Mouse (Mus musculus): ENCODE results near the gene Nav2. TPM values are rescaled to one million over a fixed set of nuclear protein-coding genes. Genes with fewer than 3 reads are reported as not detected.

Gene Nav2
- total and polyA plus RNA-seq, 3 experiments = 2.0 to 2.7 TPM; not detected in 1

DNA sequence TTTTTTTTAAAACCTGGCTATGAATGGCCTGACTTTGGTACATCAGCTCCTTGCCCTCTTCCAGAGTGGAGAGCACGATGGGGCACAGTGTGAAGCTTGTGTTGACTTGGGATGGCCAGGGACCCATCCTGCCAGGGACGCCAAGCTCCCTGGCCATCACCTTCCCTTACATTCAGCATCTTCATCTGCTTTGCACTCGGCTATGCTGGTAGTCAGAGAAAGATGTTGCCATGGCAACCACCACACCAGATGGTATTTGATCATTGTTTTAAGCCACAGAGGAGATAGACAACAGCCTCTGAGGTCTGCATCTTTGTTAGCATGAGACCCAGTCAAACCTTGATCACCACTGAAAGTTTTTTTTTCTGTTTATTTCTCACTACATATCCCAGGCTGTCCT lies 483.7 kb downstream of the Nav2 start:
- no peak for DNase-seq (ENCODE audit: low read depth, low spot score)
- Histone ChIP-seq H3K36me3 (ENCODE audit: control insufficient read depth in 1 of 2, insufficient read depth in 2 of 2, low read length in 2 of 2) (no peaks in the 10 kb centered on the region), H3K4me3 (ENCODE audit: control insufficient read depth in 1 of 2, insufficient read depth in 1 of 2, low read depth in 2 of 2, low read length in 2 of 2) (no peak overlapping the region), H3K27me3 (ENCODE audit: control insufficient read depth in 1 of 2, insufficient read depth in 2 of 2, low read length in 2 of 2) (no peaks in the 10 kb centered on the region), H3K9me3 (replicated peaks; ENCODE audit: insufficient read depth, low read length) (no peaks in the 10 kb centered on the region), H3K4me1 (ENCODE audit: control insufficient read depth in 1 of 2, insufficient read depth in 2 of 2, low read length in 2 of 2) (no peaks in the 10 kb centered on the region), H3K27ac (ENCODE audit: control insufficient read depth, low read depth, low read length) (no peak overlapping the region), H3K79me2 (ENCODE audit: control insufficient read depth, insufficient read depth, low read length, poor library complexity) (no peaks in the 10 kb centered on the region), H3K9ac (ENCODE audit: control insufficient read depth, low read depth, low read length, poor library complexity, severe bottlenecking) (no peak overlapping the region)
- TF ChIP-seq ETS1 (IDR thresholded peaks at IDR 0.05; ENCODE audit: low read depth, low read length) = no peak
- no peak for TF ChIP-seq TBP (IDR thresholded peaks at IDR 0.05; ENCODE audit: low read depth, low read length)
- no peak for TF ChIP-seq MAZ (IDR thresholded peaks at IDR 0.05; ENCODE audit: low read depth, low read length)
- TF ChIP-seq RAD21 (IDR thresholded peaks at IDR 0.05; ENCODE audit: low read depth, low read length) = no peak
- TF ChIP-seq TAL1 (IDR thresholded peaks at IDR 0.05; ENCODE audit: low read length) = no peak
- TF ChIP-seq EP300 (IDR thresholded peaks at IDR 0.05; ENCODE audit: low read depth in 1 of 2, low read length in 2 of 2) = no peak
- TF ChIP-seq ZMIZ1 (IDR thresholded peaks at IDR 0.05; ENCODE audit: low read depth, low read length) = no peak
- TF ChIP-seq UBTF (IDR thresholded peaks at IDR 0.05; ENCODE audit: borderline replicate concordance, insufficient read depth, low read depth, low read length) = no peak
- no peak for TF ChIP-seq NRF1 (IDR thresholded peaks at IDR 0.05; ENCODE audit: insufficient read depth, low read depth, low read length, poor library complexity, severe bottlenecking)
- no peak for TF ChIP-seq POLR2A (IDR thresholded peaks at IDR 0.05; ENCODE audit: control insufficient read depth in 1 of 2, insufficient read depth in 1 of 2, low read depth in 1 of 2, low read length in 2 of 2, poor library complexity in 1 of 2)
- no peak for TF ChIP-seq CTCF (IDR thresholded peaks at IDR 0.05 in 2 of 3, conservative IDR thresholded peaks at IDR 0.05 in 1 of 3; ENCODE audit: control insufficient read depth in 1 of 3, insufficient read depth in 1 of 3, low read depth in 2 of 3, low read length in 3 of 3, poor library complexity in 1 of 3, severe bottlenecking in 1 of 3)
- TF ChIP-seq ZC3H11A (IDR thresholded peaks at IDR 0.05; ENCODE audit: low read depth, low read length) = no peak
- no peak for TF ChIP-seq RCOR1 (IDR thresholded peaks at IDR 0.05; ENCODE audit: low read depth, low read length)

DNA sequence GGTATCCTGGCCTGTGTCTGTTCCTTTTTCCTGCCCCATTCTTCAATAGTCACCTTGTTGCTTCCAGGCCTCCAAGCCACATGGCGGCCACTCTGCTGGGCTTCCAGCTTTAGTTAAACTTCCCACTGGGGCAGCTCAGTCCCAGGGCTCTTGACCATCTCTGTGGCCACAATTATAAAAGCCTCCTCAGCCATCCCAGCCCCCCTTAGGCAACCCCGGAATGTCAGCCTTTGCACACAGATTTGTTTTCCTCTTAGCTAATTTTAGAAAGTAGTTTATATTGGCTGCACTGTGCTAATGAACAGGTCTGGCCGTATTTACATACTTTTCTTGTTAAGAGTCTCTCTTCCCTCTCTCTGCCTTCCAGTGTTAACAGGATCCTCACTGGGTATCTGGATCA lies 484.3 kb downstream of the Nav2 start:
- Histone ChIP-seq H3K79me2 (ENCODE audit: control insufficient read depth, insufficient read depth, low read length, poor library complexity) (no peaks in the 10 kb centered on the region), H3K4me1 (ENCODE audit: control insufficient read depth in 1 of 2, insufficient read depth in 2 of 2, low read length in 2 of 2) (no peaks in the 10 kb centered on the region), H3K27me3 (ENCODE audit: control insufficient read depth in 1 of 2, insufficient read depth in 2 of 2, low read length in 2 of 2) (no peaks in the 10 kb centered on the region), H3K4me3 (ENCODE audit: control insufficient read depth in 1 of 2, insufficient read depth in 1 of 2, low read depth in 2 of 2, low read length in 2 of 2) (no peak overlapping the region), H3K36me3 (ENCODE audit: control insufficient read depth in 1 of 2, insufficient read depth in 2 of 2, low read length in 2 of 2) (no peaks in the 10 kb centered on the region), H3K27ac (ENCODE audit: control insufficient read depth, low read depth, low read length) (no peak overlapping the region), H3K9me3 (replicated peaks; ENCODE audit: insufficient read depth, low read length) (no peaks in the 10 kb centered on the region), H3K9ac (ENCODE audit: control insufficient read depth, low read depth, low read length, poor library complexity, severe bottlenecking) (no peak overlapping the region)
- TF ChIP-seq NELFE (IDR thresholded peaks at IDR 0.05; ENCODE audit: low read depth, low read length) (no peak), GABPA (IDR thresholded peaks at IDR 0.05; ENCODE audit: low read depth, low read length) (no peak), SMC3 (IDR thresholded peaks at IDR 0.05; ENCODE audit: low read depth, low read length) (no peak), MEF2A (IDR thresholded peaks at IDR 0.05; ENCODE audit: extremely low read depth, insufficient replicate concordance, low read depth, low read length, poor library complexity, severe bottlenecking) (no peak), ELF1 (IDR thresholded peaks at IDR 0.05; ENCODE audit: low read depth, low read length) (no peak), USF1 (IDR thresholded peaks at IDR 0.05; ENCODE audit: low read depth, low read length) (no peak), NRF1 (IDR thresholded peaks at IDR 0.05; ENCODE audit: insufficient read depth, low read depth, low read length, poor library complexity, severe bottlenecking) (no peak), RCOR1 (IDR thresholded peaks at IDR 0.05; ENCODE audit: low read depth, low read length) (no peak), ZNF384 (IDR thresholded peaks at IDR 0.05; ENCODE audit: low read depth, low read length) (no peak), UBTF (IDR thresholded peaks at IDR 0.05; ENCODE audit: borderline replicate concordance, insufficient read depth, low read depth, low read length) (no peak), BHLHE40 (IDR thresholded peaks at IDR 0.05; ENCODE audit: borderline replicate concordance, low read depth, low read length) (no peak), CHD2 (IDR thresholded peaks at IDR 0.05; ENCODE audit: low read length) (no peak), MXI1 (IDR thresholded peaks at IDR 0.05; ENCODE audit: low read depth, low read length) (no peak), CTCF (IDR thresholded peaks at IDR 0.05 in 2 of 3, conservative IDR thresholded peaks at IDR 0.05 in 1 of 3; ENCODE audit: control insufficient read depth in 1 of 3, insufficient read depth in 1 of 3, low read depth in 2 of 3, low read length in 3 of 3, poor library complexity in 1 of 3, severe bottlenecking in 1 of 3) (no peak), ZC3H11A (IDR thresholded peaks at IDR 0.05; ENCODE audit: low read depth, low read length) (no peak), HCFC1 (IDR thresholded peaks at IDR 0.05; ENCODE audit: low read depth, low read length) (no peak), TAL1 (IDR thresholded peaks at IDR 0.05; ENCODE audit: low read length) (no peak), JUND (IDR thresholded peaks at IDR 0.05; ENCODE audit: low read depth, low read length) (no peak), GATA1 (IDR thresholded peaks at IDR 0.05; ENCODE audit: low read depth, low read length) (no peak), EP300 (IDR thresholded peaks at IDR 0.05; ENCODE audit: low read depth in 1 of 2, low read length in 2 of 2) (no peak)
- DNase-seq (ENCODE audit: low read depth, low spot score) = no peak

All from MEL (cell line).